Mouse (Mus musculus) intestine, embryonic 14.5 days (tissue): ENCODE measurements around the gene Zfr. TPM values are rescaled to one million over a fixed set of nuclear protein-coding genes. Genes with fewer than 3 reads are reported as not detected.

Source experiments
- ATAC-seq: fragments of 200-750 bp; cut with Nextera tagmentation; replicated peaks from 2 replicates; pipeline ENCODE4 v1.8.0; 2017; ENCODE audit warnings: low read depth, moderate number of reproducible peaks, moderate TSS enrichment, moderate library complexity; ENCODE audit not compliant: low FRiP score, low TSS enrichment
- DNase-seq: peaks from one replicate; pipeline ENCODE4 v3.0.0-alpha.2; 2018; ENCODE audit warnings: low spot score
- H3K27ac ChIP-seq: fragments of 300-500 bp; sonication (generic); 2 replicates; pipeline ENCODE4 v1.5.1; 2014; ENCODE audit warnings: low read depth, mild to moderate bottlenecking, control low read depth
- H3K27me3 ChIP-seq: fragments of 300-500 bp; sonication (generic); replicated peaks from 2 replicates; pipeline ENCODE4 v1.6.1; 2014; ENCODE audit warnings: low read length, control low read depth; ENCODE audit not compliant: control insufficient read depth, insufficient read depth
- H3K36me3 ChIP-seq: fragments of 300-500 bp; sonication (generic); 2 replicates; pipeline ENCODE4 v1.6.1; 2014; ENCODE audit warnings: low read length, control low read depth; ENCODE audit not compliant: control insufficient read depth, insufficient read depth
- H3K4me1 ChIP-seq: fragments of 300-500 bp; sonication (generic); replicated peaks from 2 replicates; pipeline ENCODE4 v1.6.1; 2014; ENCODE audit warnings: low read length, control low read depth, mixed read lengths; ENCODE audit not compliant: control insufficient read depth, insufficient read depth
- H3K4me2 ChIP-seq: fragments of 300-500 bp; sonication (generic); 2 replicates; pipeline ENCODE4 v1.6.1; 2014; ENCODE audit warnings: low read length
- H3K4me3 ChIP-seq: fragments of 300-500 bp; sonication (generic); 2 replicates; pipeline ENCODE4 v1.5.1; 2014; ENCODE audit warnings: low read depth, low read length, control low read depth, mixed read lengths
- H3K9ac ChIP-seq: fragments of 300-500 bp; sonication (generic); 2 replicates; pipeline ENCODE4 v1.6.1; 2014; ENCODE audit warnings: mild to moderate bottlenecking, low read length
- H3K9me3 ChIP-seq: fragments of 300-500 bp; sonication (generic); 2 replicates; pipeline ENCODE4 v1.6.1; 2016; ENCODE audit warnings: low read length, control low read depth; ENCODE audit not compliant: control insufficient read depth
- WGBS: fragments of 180-500 bp; shearing (Covaris S2); extraction: QIAGEN DNeasy Blood & Tissue Kit; methylation state at CpG from one replicate; pipeline ENCODE4 v1.1.7; 2014; 5-methylcytosine and 5-hydroxymethylcytosine counted together
- polyA plus RNA-seq: library from polyadenylated mRNA; unstranded; fragments of >200 nt; fragmentation: Nextera tagmentation; extraction: Ambion mirVana; gene quantifications from 2 replicates; pipeline ENCODE4 v1.2.1, GENCODE M21; 2014

The Zfr gene
- polyA plus RNA-seq, 1 experiment from 2014 or later, result 144 TPM

- no peak overlapping the region for H3K9ac ChIP-seq
- no peak for ATAC-seq
- WGBS, result 77% methylated on average over 5 of the region's 5 CpGs
- no peaks in the 10 kb centered on the region for H3K36me3 ChIP-seq
- no peak overlapping the region for H3K4me2 ChIP-seq
- no peaks in the 10 kb centered on the region for H3K27me3 ChIP-seq
- DNase-seq, result no peak
- no peaks in the 10 kb centered on the region for H3K9me3 ChIP-seq
- H3K4me3 ChIP-seq, result no peak overlapping the region
- peaks cover 4% of the 10 kb centered on the region; the same call in 1 of the 2 replicates for H3K4me1 ChIP-seq
- H3K27ac ChIP-seq, result no peak overlapping the region
Observed at GRCm38 (mm10) chr15:12087634-12088033, 30.0 kb upstream of the Zfr start.

GRCm38 (mm10) chr15:12088091-12088490, 29.5 kb upstream of the Zfr start:
- WGBS, result 88% methylated on average over 10 of the region's 10 CpGs
- ATAC-seq, result no peak

GRCm38 (mm10) chr15:12090087-12090486, 27.5 kb upstream of the Zfr start:
- Histone ChIP-seq H3K27ac (no peak overlapping the region), H3K9ac (no peak overlapping the region), H3K36me3 (no peaks in the 10 kb centered on the region), H3K4me1 (no peaks in the 10 kb centered on the region), H3K4me3 (no peak overlapping the region), H3K27me3 (no peaks in the 10 kb centered on the region), H3K9me3 (no peaks in the 10 kb centered on the region), H3K4me2 (no peak overlapping the region)
- DNase-seq (no peak), ATAC-seq (no peak)
- WGBS, result 77% methylated on average over 7 of the region's 7 CpGs

More at GRCm38 (mm10) chr15:12088091-12088490, 29.5 kb upstream of the Zfr start:
- DNase-seq, result no peak
- Histone ChIP-seq H3K27ac (no peak overlapping the region), H3K27me3 (no peaks in the 10 kb centered on the region), H3K4me1 (peaks cover 4% of the 10 kb centered on the region; the same call in 1 of the 2 replicates), H3K9me3 (no peaks in the 10 kb centered on the region), H3K4me3 (no peak overlapping the region), H3K4me2 (no peak overlapping the region), H3K9ac (no peak overlapping the region), H3K36me3 (no peaks in the 10 kb centered on the region)

GRCm38 (mm10) chr15:12090981-12091669, 26.5 kb upstream of the Zfr start:
- Histone ChIP-seq H3K4me1 (no peaks in the 10 kb centered on the region), H3K4me2 (no peak overlapping the region), H3K9me3 (no peaks in the 10 kb centered on the region), H3K27me3 (no peaks in the 10 kb centered on the region), H3K27ac (no peak overlapping the region), H3K9ac (no peak overlapping the region), H3K36me3 (no peaks in the 10 kb centered on the region), H3K4me3 (no peak overlapping the region)
- ATAC-seq (no peak), DNase-seq (no peak)
- WGBS, result 89% methylated on average over 9 of the region's 9 CpGs

GRCm38 (mm10) chr15:12091781-12092458, 25.7 kb upstream of the Zfr start:
- Histone ChIP-seq H3K27ac (no peak overlapping the region), H3K27me3 (no peaks in the 10 kb centered on the region), H3K4me2 (no peak overlapping the region), H3K36me3 (no peaks in the 10 kb centered on the region), H3K4me3 (no peak overlapping the region), H3K4me1 (no peaks in the 10 kb centered on the region), H3K9ac (no peak overlapping the region), H3K9me3 (no peaks in the 10 kb centered on the region)
- DNase-seq (peak; percentile 66), ATAC-seq (no peak)
- 61% methylated on average over 10 of the region's 10 CpGs for WGBS

- no peaks in the 10 kb centered on the region for H3K27me3 ChIP-seq
- H3K4me1 ChIP-seq, result no peaks in the 10 kb centered on the region
- DNase-seq (no peak), ATAC-seq (0 out of 2 replicates have a peak, but pooled peaks have one; percentile 62)
- H3K4me2 ChIP-seq, result no peak overlapping the region
- 78% methylated on average over 25 of the region's 25 CpGs for WGBS
- H3K4me3 ChIP-seq, result no peak overlapping the region
- H3K9ac ChIP-seq, result no peak overlapping the region
- H3K27ac ChIP-seq, result no peak overlapping the region
- H3K9me3 ChIP-seq, result no peaks in the 10 kb centered on the region
- no peaks in the 10 kb centered on the region for H3K36me3 ChIP-seq
Observed at GRCm38 (mm10) chr15:12093026-12093960, 24.3 kb upstream of the Zfr start.

GRCm38 (mm10) chr15:12093961-12094566, 23.6 kb upstream of the Zfr start:
- DNase-seq, result no peak
- H3K9ac ChIP-seq, result no peak overlapping the region
- H3K4me3 ChIP-seq, result no peak overlapping the region
- ATAC-seq, result no peak
- WGBS, result 90% methylated on average over 4 of the region's 4 CpGs
- H3K4me1 ChIP-seq, result no peaks in the 10 kb centered on the region
- no peaks in the 10 kb centered on the region for H3K36me3 ChIP-seq
- H3K27ac ChIP-seq, result no peak overlapping the region
- no peaks in the 10 kb centered on the region for H3K27me3 ChIP-seq
- H3K4me2 ChIP-seq, result no peak overlapping the region
- no peaks in the 10 kb centered on the region for H3K9me3 ChIP-seq

GRCm38 (mm10) chr15:12096447-12096846, 21.2 kb upstream of the Zfr start:
- H3K9ac ChIP-seq, result no peak overlapping the region
- H3K27me3 ChIP-seq, result no peaks in the 10 kb centered on the region
- DNase-seq, result no peak
- H3K4me1 ChIP-seq, result no peaks in the 10 kb centered on the region
- no peak for ATAC-seq
- no peak overlapping the region for H3K4me3 ChIP-seq
- no peaks in the 10 kb centered on the region for H3K9me3 ChIP-seq
- no peak overlapping the region for H3K4me2 ChIP-seq
- 79% methylated on average over 4 of the region's 4 CpGs for WGBS
- no peaks in the 10 kb centered on the region for H3K36me3 ChIP-seq
- H3K27ac ChIP-seq, result no peak overlapping the region
